Mouse (Mus musculus): Measurements from ENCODE around the gene Arnt2.

The Arnt2 gene

DNA sequence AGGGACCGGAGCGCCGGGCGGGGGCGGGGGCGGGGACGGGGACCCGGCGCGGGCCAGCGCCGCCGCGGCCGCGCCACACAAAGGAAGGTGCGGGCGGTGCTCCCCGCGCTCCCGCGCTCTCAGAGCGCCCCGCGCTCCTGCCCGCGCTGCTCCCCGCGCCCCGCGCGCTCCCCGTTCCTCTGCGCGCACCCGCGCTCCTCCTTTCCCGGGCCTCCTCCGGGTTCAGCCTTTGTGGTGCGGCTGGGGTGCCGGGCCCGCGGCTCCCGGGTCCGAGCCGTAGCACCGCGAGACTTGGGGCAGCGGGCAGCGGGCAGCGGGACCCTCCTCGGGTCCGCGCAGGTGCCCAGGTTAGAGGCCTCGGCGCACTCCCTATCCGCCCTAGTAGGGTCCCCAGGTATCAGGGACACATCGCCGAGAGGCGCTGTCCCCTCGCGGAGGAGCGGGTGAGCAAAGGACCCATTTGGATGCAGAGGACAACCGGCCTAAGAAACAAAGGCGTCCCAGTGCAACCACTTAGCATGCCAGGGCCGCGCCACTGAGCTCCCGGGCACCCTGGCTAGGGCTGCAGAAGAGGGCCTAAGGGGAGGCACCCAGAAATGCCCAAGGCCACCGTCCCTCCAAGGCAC lies at the start of gene Arnt2:
Gene Arnt2 (minus strand): TSS at position 281 of the 626 bp plus-strand sequence.
- DNase-seq, result peak; percentile 86

DNA sequence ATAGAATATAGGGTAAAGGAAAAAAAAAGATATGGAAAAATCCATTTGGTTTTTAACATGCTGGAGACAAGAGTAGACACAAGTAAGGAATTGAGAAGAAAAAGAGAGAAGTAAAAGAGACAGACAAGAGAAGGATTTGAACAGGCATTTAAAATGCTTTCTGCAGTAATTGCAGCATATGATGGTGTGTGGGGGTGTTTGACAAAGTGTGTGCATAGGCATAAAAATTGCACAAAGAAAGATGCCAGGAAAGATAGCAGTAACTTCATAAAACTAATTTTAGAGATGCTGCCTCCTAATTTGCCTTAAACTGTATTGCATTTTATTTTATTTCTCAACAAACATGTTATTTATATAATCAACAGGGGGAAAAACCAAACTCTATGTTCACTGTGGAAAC lies 41.7 kb upstream of the Arnt2 start:
- no peak for DNase-seq

DNA sequence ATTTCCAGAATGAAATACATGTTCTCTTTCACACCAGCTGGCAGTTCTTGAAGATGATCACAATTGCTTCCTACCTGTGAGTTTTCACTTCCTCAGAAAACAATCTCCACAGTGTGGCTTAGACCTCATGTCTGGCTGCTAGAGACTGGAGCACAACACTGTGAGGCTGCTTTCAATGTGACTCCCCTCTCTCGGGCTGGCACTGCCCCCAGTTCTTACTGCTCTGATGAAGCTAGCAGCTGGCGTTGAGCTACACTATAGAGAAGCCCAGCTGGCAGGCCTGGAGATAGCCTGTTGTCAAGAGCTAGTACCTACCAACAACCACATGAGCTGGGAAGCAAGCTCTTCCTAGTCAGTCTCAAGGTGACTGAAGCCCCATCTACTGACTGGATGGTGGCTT lies 39.1 kb upstream of the Arnt2 start:
- no peak for DNase-seq

DNA sequence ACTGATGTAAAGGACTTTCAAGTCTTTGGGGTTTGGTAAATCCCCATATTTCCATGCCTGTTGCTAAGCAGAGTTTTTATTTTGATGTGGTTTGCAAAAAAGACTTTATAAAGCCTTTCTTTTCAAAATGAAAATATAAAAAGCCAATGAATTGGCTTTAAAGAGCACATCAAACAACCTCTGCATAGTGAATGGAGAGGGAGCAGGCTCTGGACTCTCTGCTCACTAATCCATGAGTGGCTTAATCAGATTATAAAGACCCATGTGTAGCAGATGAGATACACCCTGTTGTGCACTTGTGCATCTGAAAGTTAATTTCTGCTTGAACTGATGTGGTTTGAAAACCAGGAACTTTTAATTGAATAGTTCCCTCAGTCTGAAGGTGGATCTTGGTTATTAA lies 38.5 kb upstream of the Arnt2 start:
- no peak for DNase-seq

DNA sequence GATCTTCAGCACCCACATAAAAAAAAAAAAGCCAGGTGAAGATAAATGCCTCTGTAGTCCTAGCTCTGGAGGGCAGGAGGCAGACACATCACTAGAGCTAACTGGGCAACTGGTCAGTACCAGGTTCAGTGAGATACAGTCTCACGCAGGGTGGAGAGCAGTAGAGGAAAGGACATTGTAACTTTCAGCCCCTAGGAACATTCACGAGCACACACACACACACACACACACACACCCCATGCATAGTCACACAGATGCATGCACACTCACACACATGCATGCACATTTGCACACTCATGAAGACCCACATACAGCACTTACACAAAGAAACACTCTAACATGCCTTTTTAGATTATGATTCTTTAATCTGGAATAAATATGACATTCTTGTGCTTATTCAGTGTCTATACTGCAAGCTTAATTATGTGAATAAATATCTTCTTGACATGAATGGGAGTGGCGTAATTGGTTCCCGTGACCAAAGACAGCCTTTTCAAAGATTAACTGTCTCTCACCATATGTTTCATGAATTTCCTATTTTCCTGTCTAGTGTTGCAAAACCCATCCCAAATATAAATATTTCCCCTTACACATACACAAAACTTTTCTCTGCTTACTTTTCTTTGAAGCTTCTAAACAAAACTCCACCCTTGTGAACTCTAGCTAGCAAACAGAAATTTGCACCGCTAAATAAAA lies 37.9 kb upstream of the Arnt2 start:
- no peak for DNase-seq

DNA sequence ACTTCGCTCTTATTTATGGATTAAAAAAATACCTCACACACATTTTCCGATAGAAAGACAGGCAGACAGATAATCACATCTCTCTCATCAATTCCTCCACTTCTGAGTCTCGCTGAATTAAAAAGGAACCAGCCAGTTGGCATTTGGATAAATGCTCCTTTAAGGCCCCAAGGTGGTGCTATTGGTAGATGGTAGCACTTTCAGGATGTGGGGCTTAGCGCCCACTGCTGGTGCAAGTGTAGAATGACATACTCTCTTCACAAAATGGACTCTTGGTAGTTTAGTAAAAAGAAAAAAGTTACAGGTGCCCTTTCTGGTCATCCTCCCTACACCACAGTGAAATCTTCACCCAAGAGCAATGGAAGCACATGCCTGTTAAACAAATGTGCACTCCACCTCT lies 37.1 kb upstream of the Arnt2 start:
- DNase-seq, result peak; percentile 82

DNA sequence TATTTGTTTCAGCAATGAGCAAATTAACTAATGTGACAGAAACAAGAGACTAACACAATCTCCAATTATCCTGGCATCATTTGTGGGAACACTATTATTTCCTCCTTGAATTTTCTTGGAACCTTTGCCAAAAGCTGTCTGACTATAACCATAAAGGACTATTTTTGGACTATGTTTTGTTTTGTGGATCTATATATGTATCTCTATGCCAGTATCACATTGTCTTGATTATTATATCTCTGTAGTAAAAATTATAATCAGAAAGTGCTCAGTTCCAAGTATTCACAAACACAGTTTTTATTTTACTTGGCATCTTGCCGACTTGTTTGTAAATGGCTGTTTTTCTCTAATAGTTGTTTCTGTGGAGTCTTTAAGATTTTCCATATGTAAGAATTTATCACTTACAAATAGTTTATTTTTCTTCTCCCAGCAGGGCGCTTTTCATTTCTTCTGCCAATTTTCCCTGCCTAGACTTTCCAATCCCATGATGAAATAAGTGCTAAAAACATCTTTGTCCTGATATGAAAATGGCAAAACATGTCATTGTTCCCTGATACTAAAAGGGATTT lies 32.5 kb upstream of the Arnt2 start:
- DNase-seq, result no peak

DNA sequence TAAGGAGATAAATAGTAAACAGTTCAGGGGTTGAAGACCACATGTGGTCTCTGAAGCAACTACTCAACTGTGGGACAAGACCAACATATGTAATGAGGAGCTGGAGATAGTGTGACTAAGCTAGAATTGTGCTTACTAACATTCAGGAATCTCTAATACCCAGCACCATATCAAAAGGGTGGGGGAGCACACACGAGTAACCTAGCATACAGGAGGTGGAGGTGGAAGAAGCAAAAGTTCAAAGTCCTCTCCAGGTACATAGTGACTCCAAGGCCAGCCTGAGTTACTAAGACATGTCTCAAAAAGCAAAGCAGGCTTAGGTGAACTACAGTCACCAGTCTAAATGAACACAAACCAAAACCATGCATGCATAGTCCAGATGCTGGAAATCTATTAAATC lies 29.6 kb upstream of the Arnt2 start:
- no peak for DNase-seq

DNA sequence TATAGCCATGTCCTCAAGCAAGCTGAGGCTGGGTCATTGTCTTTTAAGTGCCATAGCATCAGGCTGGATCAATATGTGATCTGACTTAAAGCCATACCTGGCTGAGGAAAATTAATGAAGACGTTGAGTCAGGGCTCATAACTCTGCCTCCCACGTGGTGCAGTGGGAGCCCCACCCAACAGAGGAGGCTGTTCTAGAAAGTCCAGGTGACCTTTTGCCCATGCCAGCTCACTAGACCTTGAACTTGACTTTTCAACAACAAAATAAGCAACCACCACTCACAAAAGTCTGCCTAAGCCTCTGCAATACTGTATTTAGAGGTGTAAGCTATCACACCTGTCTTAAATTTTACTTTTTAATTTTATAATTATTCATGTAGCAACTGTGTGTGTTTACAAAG lies 24.9 kb upstream of the Arnt2 start:
- DNase-seq, result no peak

DNA sequence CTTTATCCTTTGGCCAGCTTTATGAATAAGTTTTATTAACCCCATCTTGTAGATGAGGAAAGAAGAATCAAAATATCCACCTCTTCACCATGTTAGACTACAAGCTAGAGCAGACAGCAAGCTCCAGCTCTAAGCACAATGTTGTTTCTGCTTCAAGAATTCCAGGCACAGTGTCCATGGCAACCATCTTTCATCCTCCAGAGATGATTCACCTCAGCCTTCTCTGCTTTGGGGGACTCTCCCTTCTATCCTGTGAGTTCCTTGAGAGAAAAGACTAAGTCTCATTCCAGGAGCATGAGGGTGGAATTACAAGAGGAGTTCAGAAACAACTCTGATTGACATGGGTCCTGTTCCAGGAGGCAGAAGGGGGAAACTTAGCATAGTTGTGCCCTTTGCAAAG lies 22.2 kb upstream of the Arnt2 start:
- no peak for DNase-seq

DNA sequence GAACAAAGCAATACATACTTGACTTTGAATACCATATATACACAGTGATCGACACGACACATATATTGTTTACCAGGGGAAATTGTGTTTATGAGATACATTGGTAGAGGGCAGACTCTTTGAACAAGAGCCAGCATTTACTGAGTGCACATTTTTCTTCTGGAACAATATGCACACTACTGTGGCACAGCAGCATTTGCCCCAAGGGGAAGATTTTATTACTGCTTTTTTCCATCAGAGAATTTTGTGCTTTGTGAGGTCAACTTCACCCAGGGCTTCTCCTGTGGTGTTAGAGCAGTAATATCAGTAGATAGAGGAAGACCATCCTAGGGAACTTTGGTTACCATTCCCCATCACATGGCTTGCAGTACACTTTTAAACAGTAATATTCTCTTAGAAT lies 17.2 kb upstream of the Arnt2 start:
- no peak for DNase-seq

DNA sequence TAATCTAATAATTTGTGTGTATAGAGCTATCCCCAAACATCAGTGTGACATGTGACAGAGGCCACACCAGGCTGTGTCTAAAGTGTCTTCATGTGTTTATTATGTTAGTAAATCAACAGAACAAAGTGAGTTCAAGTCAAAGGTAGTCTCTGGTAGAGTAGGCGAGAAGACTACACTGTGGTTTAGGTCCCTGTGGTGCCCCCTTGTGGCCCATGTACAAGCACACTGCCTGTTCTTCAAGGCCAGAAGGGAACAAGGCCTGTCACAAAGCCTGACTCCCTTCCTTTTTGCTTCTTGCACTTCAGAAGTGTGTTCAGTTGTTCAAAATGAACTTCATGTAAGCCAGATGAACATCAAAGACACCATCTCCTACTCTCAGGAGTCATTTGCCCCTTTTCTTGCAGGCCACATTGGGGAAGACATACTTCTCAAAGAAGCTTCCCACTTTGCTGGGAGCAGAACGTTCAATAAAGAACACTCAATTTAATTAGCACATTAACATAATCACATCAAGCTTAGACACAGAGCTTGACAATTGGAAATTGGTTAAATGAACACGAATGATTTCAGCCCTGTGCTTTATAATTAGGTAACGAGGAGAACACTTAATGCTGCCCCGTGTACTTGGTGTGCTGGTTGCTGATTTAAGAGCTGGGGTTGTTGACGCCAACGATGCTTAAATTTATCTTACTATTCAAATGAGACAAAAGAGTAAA lies 14.9 kb upstream of the Arnt2 start:
- DNase-seq, result peak; percentile 56

DNA sequence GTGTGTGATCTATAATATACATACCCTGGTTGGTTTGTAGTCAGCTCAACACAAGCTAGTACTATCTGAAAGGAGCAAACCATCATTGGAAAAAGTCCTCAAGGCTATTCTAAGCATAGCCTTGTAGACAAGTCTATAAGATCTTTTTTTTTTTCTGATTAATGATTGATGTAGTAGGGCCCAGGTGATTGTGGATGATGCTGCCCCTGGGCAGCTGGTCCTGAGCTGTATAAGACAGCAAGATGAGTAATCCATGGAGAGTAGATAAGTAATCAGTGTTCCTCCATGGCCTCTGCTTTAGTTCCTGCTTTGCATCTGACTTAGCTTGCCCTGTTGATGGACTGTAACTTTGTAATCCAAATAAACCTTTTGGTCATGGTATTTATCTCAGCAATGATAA lies 11.8 kb upstream of the Arnt2 start:
- no peak for DNase-seq

DNA sequence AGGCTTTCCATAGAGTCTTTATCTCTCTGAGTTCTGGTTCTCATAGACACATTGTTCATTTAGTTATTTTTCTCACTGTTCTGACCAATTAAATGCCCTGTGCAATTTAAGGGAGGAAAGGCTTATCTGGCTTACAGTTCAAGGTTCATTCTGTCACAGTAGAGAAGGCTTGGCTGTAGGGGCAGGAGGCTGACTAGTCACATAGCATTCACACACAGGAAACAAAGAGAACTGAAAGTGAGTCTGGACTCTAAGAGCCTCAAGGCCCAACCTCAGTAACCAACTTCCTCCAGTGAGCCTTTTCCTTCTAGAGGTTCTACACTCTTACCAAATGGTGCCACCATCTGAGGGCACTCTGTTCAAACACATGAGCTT lies 11.3 kb upstream of the Arnt2 start:
- DNase-seq, result no peak

DNA sequence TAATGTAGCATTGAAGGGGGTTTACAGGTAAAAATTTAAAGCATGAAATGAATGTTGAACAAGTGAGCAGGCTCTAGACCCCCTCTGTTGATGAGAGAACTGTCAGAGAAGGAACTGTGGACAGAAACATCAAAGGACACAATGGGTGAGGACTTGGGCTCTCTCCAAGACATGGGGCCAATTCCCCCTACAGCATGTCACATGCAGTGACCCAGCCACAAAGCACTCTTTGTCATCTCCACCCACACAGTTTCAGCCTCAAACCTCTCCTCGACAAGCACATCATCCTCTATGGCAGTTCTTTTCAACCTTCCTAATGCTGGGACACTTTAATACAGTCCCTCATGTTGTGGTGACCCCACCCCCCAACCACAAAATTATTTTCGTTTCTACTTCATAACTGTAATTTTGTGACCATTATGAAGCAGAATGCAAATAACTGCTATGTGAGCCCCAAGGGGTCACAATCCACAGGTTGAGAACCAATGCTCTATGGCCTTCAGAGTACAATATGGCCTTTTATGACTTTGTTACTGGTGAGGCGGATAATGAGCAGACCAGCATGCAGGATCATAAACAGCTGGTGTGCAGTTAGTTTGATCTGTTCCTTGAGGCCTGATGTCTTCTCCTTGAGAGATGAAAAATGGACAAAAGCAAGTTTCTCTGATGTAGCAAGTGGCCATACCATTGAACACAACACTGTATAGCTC lies 10.8 kb upstream of the Arnt2 start:
- no peak for DNase-seq

DNA sequence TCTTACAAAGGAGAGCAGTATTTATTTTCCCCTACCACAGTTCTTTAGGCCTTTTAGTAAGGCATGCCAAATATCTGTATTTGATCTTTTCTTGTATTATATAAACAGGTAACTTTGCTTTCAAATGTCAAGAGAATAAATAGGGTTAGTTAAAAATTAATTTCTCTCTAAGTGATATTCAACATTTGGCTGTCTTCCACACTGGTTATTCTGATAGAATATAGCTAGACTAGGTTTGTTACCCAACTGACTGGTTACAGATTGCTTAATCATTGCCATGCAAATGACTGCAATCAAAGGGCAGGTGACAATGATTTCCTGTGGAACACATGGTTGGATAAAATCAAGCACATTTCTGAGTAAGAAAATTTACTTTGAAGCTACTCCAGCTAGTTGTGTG lies 7.5 kb upstream of the Arnt2 start:
- DNase-seq, result no peak

DNA sequence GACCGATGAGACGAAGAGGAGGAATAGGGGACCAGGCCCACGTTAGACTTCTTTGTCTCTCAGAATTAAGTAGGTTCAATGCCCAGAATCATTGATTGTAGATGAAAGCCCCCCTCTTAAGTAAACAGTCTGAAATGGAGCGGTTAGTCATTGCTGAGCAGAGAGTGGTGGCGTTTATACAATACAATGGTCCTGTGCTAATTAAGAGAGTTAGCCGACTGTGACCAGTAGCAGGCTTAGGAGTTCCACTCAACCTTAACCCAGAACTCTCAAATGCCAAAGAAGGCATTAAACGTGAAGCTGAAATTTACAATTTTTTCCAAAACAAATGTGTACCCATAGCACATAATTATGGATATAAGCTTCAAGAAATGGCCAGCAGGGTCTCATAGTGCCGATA lies 2.6 kb upstream of the Arnt2 start:
- no peak for DNase-seq

DNA sequence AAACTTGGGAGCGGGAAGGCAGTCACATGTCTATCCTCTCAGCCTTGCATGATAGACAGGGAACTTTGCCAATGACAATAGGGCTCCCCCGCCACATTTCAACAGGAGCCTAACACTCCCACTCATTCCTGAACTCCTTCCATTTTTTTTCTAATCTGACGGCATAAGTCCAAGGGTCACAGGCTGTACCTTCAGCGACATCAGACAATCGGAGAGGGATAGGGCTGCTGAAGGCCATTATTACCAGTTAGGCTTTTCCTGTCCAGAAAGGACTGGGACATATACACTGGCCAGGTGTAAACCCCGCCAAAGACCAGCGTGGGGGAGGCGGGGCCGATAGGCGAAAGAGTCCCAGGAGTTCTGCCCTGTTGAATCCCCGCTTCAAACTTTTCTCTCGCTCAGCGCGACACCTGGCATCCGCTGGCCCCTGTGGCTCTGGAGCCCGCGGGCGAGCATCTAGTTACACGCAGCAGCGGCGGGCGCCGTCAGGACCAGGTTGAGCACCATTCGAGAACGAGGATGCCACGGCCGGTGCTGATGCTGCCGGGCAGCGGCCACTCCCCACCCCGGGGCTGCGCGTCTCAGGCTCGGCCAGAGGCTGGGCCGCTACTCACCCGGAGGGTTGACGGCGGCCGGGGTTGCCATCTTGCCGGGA lies 608 bp downstream of the Arnt2 start:
- DNase-seq, result peak; percentile 74

DNA sequence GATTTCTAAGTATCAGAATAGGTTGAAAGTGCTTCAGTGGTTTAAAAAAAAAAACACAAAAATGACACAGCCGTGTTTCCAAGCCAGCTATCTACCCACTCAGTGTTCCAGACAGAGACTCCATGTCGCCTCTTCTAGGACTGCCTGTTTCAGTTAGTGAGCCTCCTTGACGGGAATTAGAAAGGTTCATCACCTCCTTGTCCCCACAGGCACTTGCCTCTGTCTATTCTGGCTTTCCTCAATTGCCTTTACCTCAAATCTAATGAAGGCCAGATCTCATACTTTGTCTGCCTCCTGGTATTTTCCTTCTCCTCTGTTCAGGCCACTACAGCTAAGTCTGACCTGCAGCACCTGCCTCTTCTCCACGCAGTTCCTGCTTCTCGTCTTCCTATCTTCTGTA lies 1.7 kb downstream of the Arnt2 start:
- DNase-seq, result no peak

DNA sequence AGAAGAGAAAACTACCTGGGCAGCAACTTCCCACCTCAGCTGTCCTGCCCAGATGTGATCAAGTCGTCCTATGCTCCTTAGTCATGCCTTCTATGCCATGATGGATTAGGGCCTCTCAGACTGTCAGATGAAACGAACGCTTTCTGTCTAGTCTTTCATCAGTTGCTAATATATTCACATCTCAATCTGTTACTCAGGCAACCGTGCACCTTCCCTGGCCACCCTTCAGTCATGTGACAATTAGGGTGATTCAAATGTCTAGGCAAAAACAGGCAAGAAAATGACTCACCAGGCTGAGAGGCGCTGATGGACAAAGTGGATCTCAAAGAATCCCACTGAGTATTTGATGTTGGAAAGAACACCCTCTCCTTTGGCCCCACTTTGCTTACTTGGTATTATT lies 6.6 kb downstream of the Arnt2 start:
- DNase-seq, result peak; percentile 18

DNA sequence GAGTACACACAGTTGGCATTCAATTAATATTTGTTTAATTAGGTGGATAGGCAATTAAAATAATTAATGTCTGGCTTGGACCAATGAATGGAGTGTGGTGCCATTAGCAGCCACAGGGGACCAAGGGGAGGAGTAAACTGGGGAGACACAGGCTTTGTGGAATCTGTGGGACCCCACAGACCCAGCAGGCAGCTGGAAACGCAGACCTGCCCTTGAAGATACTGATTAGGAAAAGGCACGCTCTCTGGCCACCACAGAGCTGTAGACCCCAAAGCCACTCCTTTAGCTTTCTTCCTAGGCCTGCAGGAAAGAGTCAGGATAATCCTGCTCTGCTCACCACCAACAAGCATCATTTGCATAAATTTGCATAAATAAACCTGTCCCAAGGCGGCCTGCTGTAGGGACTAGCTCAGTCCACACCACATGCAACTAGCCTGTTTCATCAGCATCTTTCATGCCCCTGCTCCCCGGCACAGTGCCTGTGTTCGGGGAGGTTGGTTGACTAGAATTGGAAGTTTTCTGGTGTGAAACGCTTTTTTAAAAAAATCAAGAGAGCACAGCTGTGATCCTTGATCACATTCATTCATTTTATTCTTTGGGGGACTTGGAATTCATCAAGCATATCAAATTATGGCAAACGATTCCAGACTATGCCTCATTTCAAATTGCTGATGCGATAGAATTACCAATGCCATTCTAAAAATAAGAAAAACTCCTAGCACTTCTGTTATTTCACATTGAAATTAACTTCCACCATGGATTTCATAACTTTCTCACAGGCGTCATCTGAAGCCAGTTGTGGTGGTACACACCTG lies 8.1 kb downstream of the Arnt2 start:
- no peak for DNase-seq

DNA sequence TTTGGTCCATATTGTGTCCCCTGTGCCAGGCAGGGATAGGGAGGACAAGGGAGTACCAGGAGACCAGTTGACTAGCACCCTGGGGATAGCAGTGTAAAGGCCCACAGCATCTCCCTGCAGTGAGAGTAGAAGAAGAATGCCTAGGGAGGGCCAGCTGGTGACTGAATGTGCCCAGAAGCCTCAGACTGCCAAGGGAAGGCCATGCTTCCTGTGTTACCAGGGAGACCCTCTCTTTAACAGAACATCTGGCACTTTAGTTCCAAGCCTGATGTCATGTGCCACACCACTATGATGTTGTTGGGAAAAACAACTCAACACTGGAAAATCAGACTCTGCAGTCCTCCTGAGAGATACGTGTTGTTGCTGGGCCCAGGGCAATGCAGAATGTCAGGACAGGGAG lies 12.7 kb downstream of the Arnt2 start:
- DNase-seq, result no peak
